Mouse (Mus musculus) adrenal gland, adult 18-20 months (tissue): ENCODE results near the gene Plcd3. TPM values are rescaled to one million over a fixed set of nuclear protein-coding genes. Genes with fewer than 3 reads are reported as not detected.

Source experiments
- DNase-seq, 2 experiments: peaks; one replicate each; pipeline ENCODE4 v3.0.0; 2021 to 2022; ENCODE audit warnings: low spot score in 2 of 2
- total RNA-seq, 2 experiments: library from RNA; stranded (reverse); gene quantifications; 1 replicate in 1 of 2; 2 replicates in 1 of 2; pipeline ENCODE4 v1.2.3; 2021

The Plcd3 gene
- total RNA-seq, 2 experiments from 2014 or later = 6.6 to 12.0 TPM

GRCm38 (mm10) chr11:103068272-103068671, 33.2 kb downstream of the Plcd3 start:
- DNase-seq = no peak

GRCm38 (mm10) chr11:103067457-103068001, 33.9 kb downstream of the Plcd3 start:
- no peak for DNase-seq

- DNase-seq = no peak
Observed at GRCm38 (mm10) chr11:103067051-103067361, 34.5 kb downstream of the Plcd3 start.

- DNase-seq = no peak
Observed at GRCm38 (mm10) chr11:103066191-103067050, 35.0 kb downstream of the Plcd3 start.

GRCm38 (mm10) chr11:103058499-103059085, 42.9 kb downstream of the Plcd3 start:
- DNase-seq = no peak

- no peak for DNase-seq
Observed at GRCm38 (mm10) chr11:103056636-103057035, 44.8 kb downstream of the Plcd3 start.

- DNase-seq = peak; percentile 69 to 73
Observed at GRCm38 (mm10) chr11:103054798-103055197, 46.7 kb downstream of the Plcd3 start.

- DNase-seq = no peak
Observed at GRCm38 (mm10) chr11:103053191-103054076, 48.0 kb downstream of the Plcd3 start.

GRCm38 (mm10) chr11:103052078-103052477, 49.4 kb downstream of the Plcd3 start:
- no peak for DNase-seq

GRCm38 (mm10) chr11:103051249-103051691, 50.2 kb downstream of the Plcd3 start:
- DNase-seq = peak; percentile 54

- no peak for DNase-seq
Observed at GRCm38 (mm10) chr11:103050153-103050552, 51.3 kb downstream of the Plcd3 start.

- no peak for DNase-seq
Observed at GRCm38 (mm10) chr11:103049611-103050010, 51.8 kb downstream of the Plcd3 start.

GRCm38 (mm10) chr11:103046286-103046685, 55.2 kb downstream of the Plcd3 start:
- no peak for DNase-seq

- no peak for DNase-seq
Observed at GRCm38 (mm10) chr11:103043982-103044381, 57.5 kb downstream of the Plcd3 start.

- no peak for DNase-seq
Observed at GRCm38 (mm10) chr11:103042828-103043227, 58.6 kb downstream of the Plcd3 start.

- DNase-seq = no peak
Observed at GRCm38 (mm10) chr11:103038037-103038436, 63.4 kb downstream of the Plcd3 start.

- no peak for DNase-seq
Observed at GRCm38 (mm10) chr11:103036881-103037465, 64.5 kb downstream of the Plcd3 start.

GRCm38 (mm10) chr11:103035007-103035406, 66.5 kb downstream of the Plcd3 start:
- no peak for DNase-seq

- DNase-seq = no peak
Observed at GRCm38 (mm10) chr11:103033030-103033429, 68.4 kb downstream of the Plcd3 start.

- DNase-seq = peak; percentile 81 to 84
Observed at GRCm38 (mm10) chr11:103028176-103028891, 73.1 kb downstream of the Plcd3 start, which contains the start of the genes Nmt1 and Dcakd. Gene Nmt1 (plus strand): TSS chr11:103028190. Gene Dcakd (minus strand): TSS chr11:103028333.
